Mouse (Mus musculus) testis, postnatal 10 days (tissue): ENCODE results near the gene Nhp2.

Source experiments
- DNase-seq: peaks from one replicate; pipeline ENCODE4 v3.0.0; 2021; ENCODE audit warnings: low spot score

The Nhp2 gene

GRCm38 (mm10) chr11:51635525-51636322 is 16.2 kb downstream of the Nhp2 start, which contains the start of gene Rmnd5b:
Gene Rmnd5b (minus strand): TSS chr11:51635896.
- DNase-seq, result peak; percentile 92

GRCm38 (mm10) chr11:51636323-51636684 is 16.8 kb downstream of the Nhp2 start:
- DNase-seq, result no peak

GRCm38 (mm10) chr11:51637971-51638414 is 18.5 kb downstream of the Nhp2 start:
- DNase-seq, result peak; percentile 65

- no peak for DNase-seq
These were observed 19.0 kb downstream of the Nhp2 start for GRCm38 (mm10) chr11:51638497-51638896.

GRCm38 (mm10) chr11:51640748-51641147 is 21.2 kb downstream of the Nhp2 start:
- no peak for DNase-seq

- no peak for DNase-seq
These were observed 23.7 kb downstream of the Nhp2 start for GRCm38 (mm10) chr11:51643202-51643601.

- DNase-seq, result no peak
These were observed 24.2 kb downstream of the Nhp2 start for GRCm38 (mm10) chr11:51643761-51644160.

GRCm38 (mm10) chr11:51644217-51644616 is 24.7 kb downstream of the Nhp2 start:
- DNase-seq, result no peak

- DNase-seq, result no peak
These were observed 25.8 kb downstream of the Nhp2 start for GRCm38 (mm10) chr11:51645293-51645692.

GRCm38 (mm10) chr11:51646245-51646644 is 26.7 kb downstream of the Nhp2 start:
- DNase-seq, result no peak

- no peak for DNase-seq
These were observed 27.5 kb downstream of the Nhp2 start for GRCm38 (mm10) chr11:51646751-51647667.

GRCm38 (mm10) chr11:51648566-51648965 is 29.0 kb downstream of the Nhp2 start:
- DNase-seq, result peak; percentile 58

- DNase-seq, result no peak
These were observed 29.8 kb downstream of the Nhp2 start for GRCm38 (mm10) chr11:51649111-51649888.

- DNase-seq, result peak; percentile 50
These were observed 30.3 kb downstream of the Nhp2 start for GRCm38 (mm10) chr11:51649889-51650199.

- no peak for DNase-seq
These were observed 30.7 kb downstream of the Nhp2 start for GRCm38 (mm10) chr11:51650261-51650660.

GRCm38 (mm10) chr11:51650691-51651515 is 31.4 kb downstream of the Nhp2 start, which contains the start of the genes N4bp3 and D930048N14Rik:
Gene N4bp3 (minus strand): TSS chr11:51650842.
Gene D930048N14Rik (plus strand): TSS chr11:51650954.
- DNase-seq, result peak; percentile 80

- no peak for DNase-seq
These were observed 33.4 kb downstream of the Nhp2 start for GRCm38 (mm10) chr11:51652889-51653418.

GRCm38 (mm10) chr11:51653736-51654135 is 34.2 kb downstream of the Nhp2 start:
- no peak for DNase-seq

- DNase-seq, result no peak
These were observed 35.4 kb downstream of the Nhp2 start for GRCm38 (mm10) chr11:51654891-51655290.

- no peak for DNase-seq
These were observed 37.4 kb downstream of the Nhp2 start for GRCm38 (mm10) chr11:51656798-51657521.
